Mouse (Mus musculus) heart, embryonic 12.5 days (tissue): Measurements from ENCODE around the gene Slc16a2. TPM values are rescaled to one million over a fixed set of nuclear protein-coding genes. Genes with fewer than 3 reads are reported as not detected.

Source experiments
- ATAC-seq: fragments of 200-750 bp; cut with Nextera tagmentation; 2 replicates; pipeline ENCODE4 v1.8.0; 2017; ENCODE audit warnings: moderate TSS enrichment, moderate library complexity; ENCODE audit not compliant: insufficient number of reproducible peaks, low FRiP score
- H3K27ac ChIP-seq: fragments of 300-500 bp; sonication (generic); 2 replicates; pipeline ENCODE4 v1.5.1; 2016; ENCODE audit warnings: mild to moderate bottlenecking, moderate library complexity; ENCODE audit not compliant: poor library complexity, severe bottlenecking
- H3K27me3 ChIP-seq: fragments of 300-500 bp; sonication (generic); replicated peaks from 2 replicates; pipeline ENCODE4 v1.6.1; 2016; ENCODE audit warnings: mild to moderate bottlenecking, moderate library complexity
- H3K36me3 ChIP-seq: fragments of 300-500 bp; sonication (generic); 2 replicates; pipeline ENCODE4 v1.6.1; 2016; ENCODE audit warnings: mild to moderate bottlenecking, moderate library complexity
- H3K4me1 ChIP-seq: fragments of 300-500 bp; sonication (generic); replicated peaks from 2 replicates; pipeline ENCODE4 v1.6.1; 2016; ENCODE audit warnings: mild to moderate bottlenecking
- H3K4me2 ChIP-seq: fragments of 300-500 bp; sonication (generic); 2 replicates; pipeline ENCODE4 v1.6.1; 2016; ENCODE audit warnings: mild to moderate bottlenecking, moderate library complexity
- H3K4me3 ChIP-seq: fragments of 300-500 bp; sonication (generic); 2 replicates; pipeline ENCODE4 v1.5.1; 2016; ENCODE audit warnings: mild to moderate bottlenecking
- H3K9ac ChIP-seq: fragments of 300-500 bp; sonication (generic); 2 replicates; pipeline ENCODE4 v1.6.1; 2016; ENCODE audit warnings: mild to moderate bottlenecking, moderate library complexity
- H3K9me3 ChIP-seq: fragments of 300-500 bp; sonication (generic); replicated peaks from 2 replicates; pipeline ENCODE4 v1.6.1; 2016; ENCODE audit warnings: mild to moderate bottlenecking, moderate library complexity
- WGBS: fragments of 180-500 bp; shearing (Covaris S2); methylation state at CpG from one replicate; pipeline ENCODE4 v1.1.7; 2016; 5-methylcytosine and 5-hydroxymethylcytosine counted together
- polyA plus RNA-seq: library from polyadenylated mRNA; unstranded; fragments of >200 nt; fragmentation: Nextera tagmentation; extraction: Ambion mirVana; gene quantifications from 2 replicates; pipeline ENCODE4 v1.2.1, GENCODE M21; 2016

Gene Slc16a2
- polyA plus RNA-seq, 1 experiment from 2014 or later = 13.7 TPM

- H3K9me3 ChIP-seq = no peaks in the 10 kb centered on the region
- no peak overlapping the region for H3K27ac ChIP-seq
- no peak overlapping the region for H3K4me3 ChIP-seq
- H3K9ac ChIP-seq = no peak overlapping the region
- no peak overlapping the region for H3K4me2 ChIP-seq
- H3K27me3 ChIP-seq = peaks cover 54% of the 10 kb centered on the region
- ATAC-seq = no peak
- H3K4me1 ChIP-seq = 0 out of 2 replicates have a peak, but pooled peaks cover 3% of the 10 kb centered on the region
- H3K36me3 ChIP-seq = no peaks in the 10 kb centered on the region
- WGBS = 74% methylated on average over 4 of the region's 4 CpGs
Measured at GRCm38 (mm10) chrX:103733091-103733490, 88.7 kb downstream of the Slc16a2 start.

- no peak overlapping the region for H3K27ac ChIP-seq
- no peak for ATAC-seq
- H3K9me3 ChIP-seq = no peaks in the 10 kb centered on the region
- H3K9ac ChIP-seq = no peak overlapping the region
- no peaks in the 10 kb centered on the region for H3K36me3 ChIP-seq
- no peak overlapping the region for H3K4me2 ChIP-seq
- WGBS = 63% methylated on average over 4 of the region's 4 CpGs
- 0 out of 2 replicates have a peak, but pooled peaks cover 3% of the 10 kb centered on the region for H3K4me1 ChIP-seq
- H3K27me3 ChIP-seq = peaks cover 48% of the 10 kb centered on the region
- H3K4me3 ChIP-seq = no peak overlapping the region
Measured at GRCm38 (mm10) chrX:103732033-103732703, 89.6 kb downstream of the Slc16a2 start.

GRCm38 (mm10) chrX:103722437-103722836, 99.3 kb downstream of the Slc16a2 start:
- H3K4me1 ChIP-seq = no peaks in the 10 kb centered on the region
- no peak overlapping the region for H3K4me2 ChIP-seq
- no peak for ATAC-seq
- no peaks in the 10 kb centered on the region for H3K36me3 ChIP-seq
- H3K9me3 ChIP-seq = no peaks in the 10 kb centered on the region
- no peak overlapping the region for H3K9ac ChIP-seq
- 85% methylated on average over 2 of the region's 2 CpGs for WGBS
- H3K27ac ChIP-seq = no peak overlapping the region
- H3K4me3 ChIP-seq = no peak overlapping the region
- H3K27me3 ChIP-seq = peaks cover 31% of the 10 kb centered on the region

- Histone ChIP-seq H3K27ac (no peak overlapping the region), H3K36me3 (no peaks in the 10 kb centered on the region), H3K9ac (no peak overlapping the region), H3K4me1 (no peaks in the 10 kb centered on the region), H3K4me2 (no peak overlapping the region), H3K9me3 (no peaks in the 10 kb centered on the region), H3K4me3 (no peak overlapping the region), H3K27me3 (peaks cover 26% of the 10 kb centered on the region)
- WGBS = 60% methylated on average over 12 of the region's 12 CpGs
- ATAC-seq = no peak
Measured at GRCm38 (mm10) chrX:103719618-103720185, 102.1 kb downstream of the Slc16a2 start.

- Histone ChIP-seq H3K4me3 (no peak overlapping the region), H3K36me3 (no peaks in the 10 kb centered on the region), H3K9ac (no peak overlapping the region), H3K9me3 (no peaks in the 10 kb centered on the region), H3K27me3 (peaks cover 60% of the 10 kb centered on the region), H3K4me1 (no peaks in the 10 kb centered on the region), H3K4me2 (no peak overlapping the region), H3K27ac (no peak overlapping the region)
- WGBS = 58% methylated on average over 7 of the region's 7 CpGs
- no peak for ATAC-seq
Measured at GRCm38 (mm10) chrX:103712922-103713321, 108.9 kb downstream of the Slc16a2 start.

- H3K4me2 ChIP-seq = no peak overlapping the region
- H3K4me3 ChIP-seq = no peak overlapping the region
- no peak overlapping the region for H3K9ac ChIP-seq
- no peaks in the 10 kb centered on the region for H3K36me3 ChIP-seq
- no peak overlapping the region for H3K27ac ChIP-seq
- WGBS = 57% methylated on average over 2 of the region's 2 CpGs
- H3K27me3 ChIP-seq = peaks cover 78% of the 10 kb centered on the region
- no peaks in the 10 kb centered on the region for H3K9me3 ChIP-seq
- no peak for ATAC-seq
- H3K4me1 ChIP-seq = no peaks in the 10 kb centered on the region
Measured at GRCm38 (mm10) chrX:103709671-103710070, 112.1 kb downstream of the Slc16a2 start.

GRCm38 (mm10) chrX:103708592-103708991, 113.2 kb downstream of the Slc16a2 start:
- Histone ChIP-seq H3K9me3 (no peaks in the 10 kb centered on the region), H3K36me3 (no peaks in the 10 kb centered on the region), H3K4me3 (no peak overlapping the region), H3K27ac (no peak overlapping the region), H3K4me2 (no peak overlapping the region), H3K4me1 (peaks cover 9% of the 10 kb centered on the region; the same call in 1 of the 2 replicates), H3K27me3 (peaks cover 76% of the 10 kb centered on the region), H3K9ac (no peak overlapping the region)
- 76% methylated on average over 1 of the region's 1 CpGs for WGBS
- no peak for ATAC-seq

GRCm38 (mm10) chrX:103704611-103705010, 117.2 kb downstream of the Slc16a2 start:
- H3K27me3 ChIP-seq = peaks cover 70% of the 10 kb centered on the region
- 80% methylated on average over 4 of the region's 4 CpGs for WGBS
- ATAC-seq = no peak
- peaks cover 9% of the 10 kb centered on the region; the same call in 1 of the 2 replicates for H3K4me1 ChIP-seq
- no peak overlapping the region for H3K4me2 ChIP-seq
- H3K9ac ChIP-seq = no peak overlapping the region
- H3K36me3 ChIP-seq = no peaks in the 10 kb centered on the region
- no peak overlapping the region for H3K27ac ChIP-seq
- H3K4me3 ChIP-seq = no peak overlapping the region
- H3K9me3 ChIP-seq = no peaks in the 10 kb centered on the region

- Histone ChIP-seq H3K27me3 (peaks cover 72% of the 10 kb centered on the region), H3K4me2 (no peak overlapping the region), H3K9ac (no peak overlapping the region), H3K36me3 (no peaks in the 10 kb centered on the region), H3K9me3 (no peaks in the 10 kb centered on the region), H3K4me1 (peaks cover 9% of the 10 kb centered on the region; the same call in 1 of the 2 replicates), H3K27ac (no peak overlapping the region), H3K4me3 (no peak overlapping the region)
- no peak for ATAC-seq
- WGBS = 49% methylated on average over 4 of the region's 4 CpGs
Measured at GRCm38 (mm10) chrX:103704024-103704423, 117.8 kb downstream of the Slc16a2 start.

GRCm38 (mm10) chrX:103697796-103698195, 124.0 kb downstream of the Slc16a2 start:
- H3K4me2 ChIP-seq = no peak overlapping the region
- H3K4me1 ChIP-seq = peaks cover 12% of the 10 kb centered on the region; the same call in 1 of the 2 replicates
- H3K27ac ChIP-seq = no peak overlapping the region
- 60% methylated on average over 2 of the region's 2 CpGs for WGBS
- H3K9ac ChIP-seq = no peak overlapping the region
- no peak for ATAC-seq
- no peak overlapping the region for H3K4me3 ChIP-seq
- no peaks in the 10 kb centered on the region for H3K9me3 ChIP-seq
- H3K27me3 ChIP-seq = peaks cover 82% of the 10 kb centered on the region
- H3K36me3 ChIP-seq = no peaks in the 10 kb centered on the region

GRCm38 (mm10) chrX:103696081-103696519, 125.7 kb downstream of the Slc16a2 start:
- H3K27ac ChIP-seq = peak overlapping the region; percentile 80
- 7% methylated on average over 9 of the region's 9 CpGs for WGBS
- peak overlapping the region; percentile 83 for H3K4me2 ChIP-seq
- peak overlapping the region; percentile 45 for H3K9ac ChIP-seq
- peaks cover 12% of the 10 kb centered on the region; the same call in 1 of the 2 replicates for H3K4me1 ChIP-seq
- ATAC-seq = no peak
- no peaks in the 10 kb centered on the region for H3K9me3 ChIP-seq
- H3K36me3 ChIP-seq = no peaks in the 10 kb centered on the region
- H3K4me3 ChIP-seq = peak overlapping the region; percentile 53
- H3K27me3 ChIP-seq = peaks cover 84% of the 10 kb centered on the region
